Mouse (Mus musculus) liver, embryonic 12.5 days (tissue): Measurements from ENCODE around the gene Zbtb20. TPM values are rescaled to one million over a fixed set of nuclear protein-coding genes. Genes with fewer than 3 reads are reported as not detected.

ENCODE experiments used
- ATAC-seq: fragments of 200-750 bp; cut with Nextera tagmentation; 2 replicates; pipeline ENCODE4 v1.8.0; 2017; ENCODE audit warnings: moderate number of reproducible peaks, mild to moderate bottlenecking, moderate library complexity
- H3K27ac ChIP-seq: fragments of 300-500 bp; sonication (generic); 2 replicates; pipeline ENCODE4 v1.5.1; 2016; ENCODE audit warnings: mild to moderate bottlenecking
- H3K27me3 ChIP-seq: fragments of 300-500 bp; sonication (generic); replicated peaks from 2 replicates; pipeline ENCODE4 v1.6.1; 2016; ENCODE audit warnings: mild to moderate bottlenecking, moderate library complexity
- H3K36me3 ChIP-seq: fragments of 300-500 bp; sonication (generic); 2 replicates; pipeline ENCODE4 v1.6.1; 2016; ENCODE audit warnings: mild to moderate bottlenecking, moderate library complexity
- H3K4me1 ChIP-seq: fragments of 300-500 bp; sonication (generic); 2 replicates; pipeline ENCODE4 v1.6.1; 2016
- H3K4me2 ChIP-seq: fragments of 300-500 bp; sonication (generic); 2 replicates; pipeline ENCODE4 v1.6.1; 2016; ENCODE audit warnings: mild to moderate bottlenecking, moderate library complexity
- H3K4me3 ChIP-seq: fragments of 300-500 bp; sonication (generic); 2 replicates; pipeline ENCODE4 v1.5.1; 2016; ENCODE audit warnings: mild to moderate bottlenecking, moderate library complexity
- H3K9ac ChIP-seq: fragments of 300-500 bp; sonication (generic); 2 replicates; pipeline ENCODE4 v1.6.1; 2016; ENCODE audit warnings: mild to moderate bottlenecking, moderate library complexity
- H3K9me3 ChIP-seq: fragments of 300-500 bp; sonication (generic); replicated peaks from 2 replicates; pipeline ENCODE4 v1.6.1; 2016; ENCODE audit warnings: mild to moderate bottlenecking, moderate library complexity
- WGBS: fragments of 180-500 bp; shearing (Covaris S2); methylation state at CpG from one replicate; pipeline ENCODE4 v1.1.7; 2016; ENCODE audit not compliant: insufficient replicate concordance; 5-methylcytosine and 5-hydroxymethylcytosine counted together
- polyA plus RNA-seq: library from polyadenylated mRNA; unstranded; fragments of >200 nt; fragmentation: Nextera tagmentation; extraction: Ambion mirVana; gene quantifications from 2 replicates; pipeline ENCODE4 v1.2.1, GENCODE M21; 2016

Zbtb20 gene
- polyA plus RNA-seq, 1 experiment from 2014 or later = 3.8 TPM

- Histone ChIP-seq H3K4me2 (no peak overlapping the region), H3K4me1 (no peaks in the 10 kb centered on the region), H3K27me3 (no peaks in the 10 kb centered on the region), H3K27ac (no peak overlapping the region), H3K9me3 (no peaks in the 10 kb centered on the region), H3K9ac (no peak overlapping the region), H3K36me3 (no peaks in the 10 kb centered on the region), H3K4me3 (no peak overlapping the region)
- WGBS = 68% methylated on average over 5 of the region's 5 CpGs
- ATAC-seq = no peak
These were observed 556.1 kb downstream of the Zbtb20 start for GRCm38 (mm10) chr16:43431514-43432371.

- no peaks in the 10 kb centered on the region for H3K4me1 ChIP-seq
- H3K4me3 ChIP-seq = no peak overlapping the region
- no peaks in the 10 kb centered on the region for H3K9me3 ChIP-seq
- no peak overlapping the region for H3K4me2 ChIP-seq
- no peak overlapping the region for H3K27ac ChIP-seq
- no peak overlapping the region for H3K9ac ChIP-seq
- no peak for ATAC-seq
- WGBS = 44% methylated on average over 3 of the region's 3 CpGs
- no peaks in the 10 kb centered on the region for H3K27me3 ChIP-seq
- H3K36me3 ChIP-seq = no peaks in the 10 kb centered on the region
These were observed 559.3 kb downstream of the Zbtb20 start for GRCm38 (mm10) chr16:43434941-43435340.

- Histone ChIP-seq H3K4me2 (no peak overlapping the region), H3K27me3 (no peaks in the 10 kb centered on the region), H3K9ac (no peak overlapping the region), H3K27ac (no peak overlapping the region), H3K4me3 (no peak overlapping the region), H3K4me1 (no peaks in the 10 kb centered on the region), H3K9me3 (no peaks in the 10 kb centered on the region), H3K36me3 (no peaks in the 10 kb centered on the region)
- no peak for ATAC-seq
- WGBS = 48% methylated on average over 8 of the region's 8 CpGs
These were observed 563.2 kb downstream of the Zbtb20 start for GRCm38 (mm10) chr16:43438878-43439371.

GRCm38 (mm10) chr16:43441392-43441791 is 565.7 kb downstream of the Zbtb20 start:
- Histone ChIP-seq H3K4me1 (no peaks in the 10 kb centered on the region), H3K4me2 (no peak overlapping the region), H3K9me3 (no peaks in the 10 kb centered on the region), H3K27ac (no peak overlapping the region), H3K36me3 (no peaks in the 10 kb centered on the region), H3K27me3 (no peaks in the 10 kb centered on the region), H3K4me3 (no peak overlapping the region), H3K9ac (no peak overlapping the region)
- 70% methylated on average over 6 of the region's 6 CpGs for WGBS
- ATAC-seq = no peak

GRCm38 (mm10) chr16:43443034-43443433 is 567.4 kb downstream of the Zbtb20 start:
- H3K4me3 ChIP-seq = no peak overlapping the region
- no peak overlapping the region for H3K27ac ChIP-seq
- H3K9ac ChIP-seq = no peak overlapping the region
- whole genome bisulfite sequencing = 58% methylated on average over 2 of the region's 2 CpGs
- no peak for ATAC-seq
- no peaks in the 10 kb centered on the region for H3K4me1 ChIP-seq
- no peak overlapping the region for H3K4me2 ChIP-seq
- H3K9me3 ChIP-seq = no peaks in the 10 kb centered on the region
- no peaks in the 10 kb centered on the region for H3K36me3 ChIP-seq
- H3K27me3 ChIP-seq = no peaks in the 10 kb centered on the region

- Histone ChIP-seq H3K9ac (no peak overlapping the region), H3K36me3 (no peaks in the 10 kb centered on the region), H3K4me3 (no peak overlapping the region), H3K4me2 (no peak overlapping the region), H3K27ac (no peak overlapping the region), H3K9me3 (no peaks in the 10 kb centered on the region), H3K27me3 (no peaks in the 10 kb centered on the region), H3K4me1 (no peaks in the 10 kb centered on the region)
- WGBS = 34% methylated on average over 5 of the region's 5 CpGs
- no peak for ATAC-seq
These were observed 572.7 kb downstream of the Zbtb20 start for GRCm38 (mm10) chr16:43448141-43448981.

- Histone ChIP-seq H3K27me3 (no peaks in the 10 kb centered on the region), H3K4me3 (no peak overlapping the region), H3K4me1 (no peaks in the 10 kb centered on the region), H3K4me2 (no peak overlapping the region), H3K27ac (no peak overlapping the region), H3K36me3 (no peaks in the 10 kb centered on the region), H3K9me3 (no peaks in the 10 kb centered on the region), H3K9ac (no peak overlapping the region)
- no peak for ATAC-seq
- WGBS = 66% methylated on average over 4 of the region's 4 CpGs
These were observed 578.8 kb downstream of the Zbtb20 start for GRCm38 (mm10) chr16:43454370-43454934.

GRCm38 (mm10) chr16:43456446-43457172 is 580.9 kb downstream of the Zbtb20 start:
- WGBS = 64% methylated on average over 8 of the region's 8 CpGs
- H3K4me1 ChIP-seq = no peaks in the 10 kb centered on the region
- no peak overlapping the region for H3K9ac ChIP-seq
- no peaks in the 10 kb centered on the region for H3K36me3 ChIP-seq
- H3K4me2 ChIP-seq = no peak overlapping the region
- no peaks in the 10 kb centered on the region for H3K9me3 ChIP-seq
- no peak overlapping the region for H3K27ac ChIP-seq
- no peak for ATAC-seq
- H3K4me3 ChIP-seq = no peak overlapping the region
- H3K27me3 ChIP-seq = no peaks in the 10 kb centered on the region

GRCm38 (mm10) chr16:43457814-43458213 is 582.1 kb downstream of the Zbtb20 start:
- 71% methylated on average over 8 of the region's 8 CpGs for WGBS
- Histone ChIP-seq H3K4me1 (no peaks in the 10 kb centered on the region), H3K27me3 (no peaks in the 10 kb centered on the region), H3K4me3 (no peak overlapping the region), H3K9ac (no peak overlapping the region), H3K36me3 (no peaks in the 10 kb centered on the region), H3K9me3 (no peaks in the 10 kb centered on the region), H3K27ac (no peak overlapping the region), H3K4me2 (no peak overlapping the region)
- ATAC-seq = no peak

- Histone ChIP-seq H3K9me3 (no peaks in the 10 kb centered on the region), H3K36me3 (no peaks in the 10 kb centered on the region), H3K4me2 (no peak overlapping the region), H3K27ac (no peak overlapping the region), H3K4me3 (no peak overlapping the region), H3K9ac (no peak overlapping the region), H3K27me3 (no peaks in the 10 kb centered on the region), H3K4me1 (no peaks in the 10 kb centered on the region)
- WGBS = 65% methylated on average over 7 of the region's 7 CpGs
- no peak for ATAC-seq
These were observed 583.1 kb downstream of the Zbtb20 start for GRCm38 (mm10) chr16:43458726-43459223.

GRCm38 (mm10) chr16:43461745-43462378 is 586.2 kb downstream of the Zbtb20 start:
- H3K4me1 ChIP-seq = no peaks in the 10 kb centered on the region
- no peaks in the 10 kb centered on the region for H3K36me3 ChIP-seq
- no peaks in the 10 kb centered on the region for H3K9me3 ChIP-seq
- 77% methylated on average over 3 of the region's 3 CpGs for WGBS
- ATAC-seq = no peak
- no peak overlapping the region for H3K4me2 ChIP-seq
- H3K27ac ChIP-seq = no peak overlapping the region
- H3K9ac ChIP-seq = no peak overlapping the region
- H3K4me3 ChIP-seq = no peak overlapping the region
- H3K27me3 ChIP-seq = no peaks in the 10 kb centered on the region
